Mouse (Mus musculus) embryonic facial prominence, embryonic 13.5 days (tissue): ENCODE data around the gene Sorcs3. TPM values are rescaled to one million over a fixed set of nuclear protein-coding genes. Genes with fewer than 3 reads are reported as not detected.

Experiments
- ATAC-seq: fragments of 200-750 bp; cut with Nextera tagmentation; 2 replicates; pipeline ENCODE4 v1.8.0; 2017; ENCODE audit warnings: low read depth; ENCODE audit not compliant: insufficient number of reproducible peaks, insufficient read depth, low FRiP score, low TSS enrichment
- H3K27ac ChIP-seq: fragments of 300-500 bp; sonication (generic); 2 replicates; pipeline ENCODE4 v1.5.1; 2015; ENCODE audit warnings: moderate library complexity, mild to moderate bottlenecking, inconsistent platforms
- H3K27me3 ChIP-seq: fragments of 300-500 bp; sonication (generic); 2 replicates; pipeline ENCODE4 v1.6.1; 2015; ENCODE audit warnings: mild to moderate bottlenecking, inconsistent platforms
- H3K36me3 ChIP-seq: fragments of 300-500 bp; sonication (generic); 2 replicates; pipeline ENCODE4 v1.6.1; 2015; ENCODE audit warnings: mild to moderate bottlenecking, inconsistent platforms
- H3K4me1 ChIP-seq: fragments of 300-500 bp; sonication (generic); 2 replicates; pipeline ENCODE4 v1.6.1; 2015; ENCODE audit warnings: inconsistent platforms
- H3K4me2 ChIP-seq: fragments of 300-500 bp; sonication (generic); 2 replicates; pipeline ENCODE4 v1.6.1; 2015; ENCODE audit warnings: moderate library complexity, mild to moderate bottlenecking, inconsistent platforms
- H3K4me3 ChIP-seq: fragments of 300-500 bp; sonication (generic); 2 replicates; pipeline ENCODE4 v1.5.1; 2015; ENCODE audit warnings: mild to moderate bottlenecking, inconsistent platforms
- H3K9ac ChIP-seq: fragments of 300-500 bp; sonication (generic); 2 replicates; pipeline ENCODE4 v1.6.1; 2015; ENCODE audit warnings: mild to moderate bottlenecking, inconsistent platforms
- H3K9me3 ChIP-seq: fragments of 300-500 bp; sonication (generic); 2 replicates; pipeline ENCODE4 v1.6.1; 2016; ENCODE audit warnings: inconsistent platforms
- WGBS: fragments of 180-500 bp; shearing (Covaris S2); methylation state at CpG from one replicate; pipeline ENCODE4 v1.1.7; 2015; ENCODE audit warnings: mixed read lengths; 5-methylcytosine and 5-hydroxymethylcytosine counted together
- polyA plus RNA-seq: library from polyadenylated mRNA; unstranded; fragments of >200 nt; fragmentation: Nextera tagmentation; extraction: Ambion mirVana; gene quantifications from 2 replicates; pipeline ENCODE4 v1.2.1, GENCODE M21; 2015

Sorcs3 gene
- polyA plus RNA-seq, 1 experiment from 2014 or later = 0.55 TPM

DNA sequence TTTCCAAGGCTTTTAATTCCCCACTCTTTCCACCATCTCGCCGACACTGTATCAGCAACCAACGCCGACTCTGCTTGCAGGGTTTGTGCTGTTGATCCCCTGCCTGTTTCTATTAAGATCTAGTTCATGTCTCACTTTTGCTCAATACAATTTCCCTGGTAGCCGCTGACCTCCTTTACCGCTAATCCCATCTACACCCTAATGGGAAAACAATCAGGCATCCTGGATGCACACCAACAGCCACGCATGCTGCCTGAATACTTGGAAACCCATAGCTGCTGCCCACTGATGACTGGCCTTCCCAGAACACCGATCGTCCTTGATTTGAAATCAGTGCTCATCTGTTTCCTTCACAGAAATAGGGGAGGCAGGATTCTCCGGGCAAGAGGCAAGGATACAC lies 525.9 kb downstream of the Sorcs3 start:
- no peaks in the 10 kb centered on the region for H3K36me3 ChIP-seq
- no peak for ATAC-seq
- H3K9ac ChIP-seq = no peak overlapping the region
- H3K27ac ChIP-seq = no peak overlapping the region
- no peaks in the 10 kb centered on the region for H3K27me3 ChIP-seq
- H3K4me2 ChIP-seq = no peak overlapping the region
- 0 out of 2 replicates have a peak, but pooled peaks cover 2% of the 10 kb centered on the region for H3K4me1 ChIP-seq
- H3K4me3 ChIP-seq = no peak overlapping the region
- 90% methylated on average over 10 of the region's 10 CpGs for WGBS
- no peaks in the 10 kb centered on the region for H3K9me3 ChIP-seq

DNA sequence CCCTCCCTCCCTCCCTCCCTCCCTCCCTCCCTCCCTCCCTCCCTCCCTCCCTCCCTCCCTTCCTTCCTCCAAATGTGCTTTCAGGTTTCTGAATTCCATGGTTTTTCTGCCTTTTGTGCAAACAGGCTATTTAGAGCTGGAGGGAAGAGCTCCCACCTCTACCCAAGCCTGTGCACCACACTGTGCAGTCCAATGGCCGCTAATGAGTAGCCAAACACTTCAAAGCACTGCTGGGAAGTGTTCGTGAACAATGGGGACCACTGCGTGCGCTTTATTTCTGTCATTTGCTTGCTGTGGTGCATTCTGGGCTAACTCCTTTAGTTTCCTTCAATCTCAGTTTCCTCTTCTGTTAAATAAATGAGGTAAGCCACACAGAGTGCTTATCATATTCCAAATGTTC lies 528.5 kb downstream of the Sorcs3 start:
- Histone ChIP-seq H3K9me3 (no peaks in the 10 kb centered on the region), H3K4me1 (no peaks in the 10 kb centered on the region), H3K4me3 (no peak overlapping the region), H3K36me3 (no peaks in the 10 kb centered on the region), H3K27ac (no peak overlapping the region), H3K9ac (no peak overlapping the region), H3K4me2 (no peak overlapping the region), H3K27me3 (no peaks in the 10 kb centered on the region)
- ATAC-seq = no peak
- WGBS = 70% methylated on average over 4 of the region's 4 CpGs

DNA sequence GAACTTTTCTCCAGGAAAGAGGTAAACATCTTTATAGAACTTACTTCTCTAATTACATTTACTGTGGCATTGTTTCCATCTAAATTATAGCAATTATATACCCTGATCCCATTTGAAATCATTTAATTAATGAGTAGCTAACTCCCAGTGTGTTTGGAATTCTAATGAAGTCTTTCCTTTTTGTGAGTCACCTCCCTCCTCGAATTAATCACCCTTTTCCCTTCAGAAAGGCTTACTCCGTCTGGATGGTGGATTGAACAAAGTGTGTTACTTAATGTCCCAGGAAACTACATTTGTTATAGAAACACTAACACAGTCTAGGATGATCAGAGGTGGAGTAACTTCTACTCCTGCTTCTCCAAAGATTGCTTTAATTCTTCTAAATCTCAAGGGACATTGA lies 531.7 kb downstream of the Sorcs3 start:
- H3K9ac ChIP-seq = no peak overlapping the region
- no peak overlapping the region for H3K4me3 ChIP-seq
- no peaks in the 10 kb centered on the region for H3K27me3 ChIP-seq
- no peaks in the 10 kb centered on the region for H3K9me3 ChIP-seq
- H3K4me1 ChIP-seq = no peaks in the 10 kb centered on the region
- no peak overlapping the region for H3K4me2 ChIP-seq
- 61% methylated on average over 2 of the region's 2 CpGs for WGBS
- no peak for ATAC-seq
- no peaks in the 10 kb centered on the region for H3K36me3 ChIP-seq
- H3K27ac ChIP-seq = no peak overlapping the region

DNA sequence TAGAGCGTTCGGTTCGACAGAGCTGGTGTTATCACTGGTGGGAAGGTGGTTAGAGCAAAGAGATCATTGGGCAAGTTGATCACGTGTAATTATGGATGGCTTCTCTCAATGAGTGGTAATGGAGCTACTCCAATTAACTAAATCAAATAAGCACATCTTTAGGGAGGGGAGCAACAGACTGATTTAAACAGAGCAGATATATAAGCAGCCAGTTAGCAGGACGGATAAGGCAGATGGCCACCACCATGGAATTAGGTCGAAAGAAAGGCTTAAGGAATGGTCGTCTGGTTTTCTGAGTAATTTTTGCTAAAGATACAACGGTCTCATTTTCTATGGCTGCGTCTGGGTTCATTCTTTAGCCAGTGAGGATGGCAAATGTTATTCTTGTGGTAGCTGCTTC lies 549.3 kb downstream of the Sorcs3 start:
- WGBS = 80% methylated on average over 9 of the region's 9 CpGs

DNA sequence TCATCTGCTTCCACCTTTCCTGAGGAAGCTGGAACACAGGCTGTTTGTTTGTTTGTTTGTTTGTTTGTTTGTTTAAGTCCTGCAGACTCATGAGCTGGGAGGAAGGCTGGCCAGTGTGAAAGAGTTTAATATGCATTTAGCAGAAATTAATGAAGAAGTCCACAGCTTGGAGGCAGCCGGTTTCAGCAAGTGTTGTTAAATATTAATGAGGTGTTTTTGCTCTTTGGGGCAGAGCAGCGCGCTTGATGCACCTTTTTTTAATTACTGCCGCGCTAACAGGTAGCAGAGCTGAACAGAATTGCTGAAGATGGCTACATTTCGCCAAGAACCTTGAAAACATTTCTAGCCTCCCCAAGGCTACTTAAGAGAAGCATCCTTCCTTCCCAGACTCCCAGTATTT lies 551.0 kb downstream of the Sorcs3 start:
- no peak overlapping the region for H3K9ac ChIP-seq
- no peaks in the 10 kb centered on the region for H3K27me3 ChIP-seq
- no peaks in the 10 kb centered on the region; the same call in 1 of the 2 replicates for H3K4me1 ChIP-seq
- no peak overlapping the region for H3K4me3 ChIP-seq
- no peaks in the 10 kb centered on the region for H3K36me3 ChIP-seq
- WGBS = 59% methylated on average over 6 of the region's 6 CpGs
- no peak overlapping the region for H3K4me2 ChIP-seq
- no peaks in the 10 kb centered on the region for H3K9me3 ChIP-seq
- H3K27ac ChIP-seq = no peak overlapping the region
- ATAC-seq = no peak

More for the DNA sequence above, 549.3 kb downstream of the Sorcs3 start:
- H3K4me3 ChIP-seq = no peak overlapping the region
- no peaks in the 10 kb centered on the region for H3K9me3 ChIP-seq
- H3K9ac ChIP-seq = no peak overlapping the region
- H3K4me2 ChIP-seq = no peak overlapping the region
- no peak for ATAC-seq
- H3K27me3 ChIP-seq = no peaks in the 10 kb centered on the region
- H3K27ac ChIP-seq = no peak overlapping the region
- H3K4me1 ChIP-seq = no peaks in the 10 kb centered on the region; the same call in 1 of the 2 replicates
- H3K36me3 ChIP-seq = no peaks in the 10 kb centered on the region

DNA sequence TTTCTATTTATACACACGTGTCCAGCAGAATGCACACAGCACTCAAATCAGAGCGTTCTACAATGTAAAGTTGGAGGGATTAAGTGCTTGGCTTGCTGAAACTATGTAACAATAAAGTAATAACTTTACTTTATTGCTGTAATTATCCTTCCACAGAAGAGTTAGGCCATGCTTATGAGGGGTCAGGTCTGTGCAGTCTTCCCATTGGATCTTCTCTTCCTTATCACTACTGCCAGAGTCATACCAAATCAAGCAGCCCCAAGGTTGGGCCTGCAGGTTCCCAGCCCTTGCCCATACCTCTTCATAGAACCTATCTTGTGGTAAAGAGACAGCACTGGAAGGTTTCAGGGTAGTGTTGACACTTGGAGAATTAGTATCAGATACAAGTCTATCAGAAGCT lies 560.7 kb downstream of the Sorcs3 start:
- H3K9ac ChIP-seq = no peak overlapping the region
- H3K4me2 ChIP-seq = no peak overlapping the region
- no peaks in the 10 kb centered on the region for H3K4me1 ChIP-seq
- H3K4me3 ChIP-seq = no peak overlapping the region
- H3K9me3 ChIP-seq = no peaks in the 10 kb centered on the region
- 88% methylated on average over 2 of the region's 2 CpGs for WGBS
- no peaks in the 10 kb centered on the region for H3K36me3 ChIP-seq
- no peak overlapping the region for H3K27ac ChIP-seq
- ATAC-seq = no peak
- H3K27me3 ChIP-seq = no peaks in the 10 kb centered on the region

DNA sequence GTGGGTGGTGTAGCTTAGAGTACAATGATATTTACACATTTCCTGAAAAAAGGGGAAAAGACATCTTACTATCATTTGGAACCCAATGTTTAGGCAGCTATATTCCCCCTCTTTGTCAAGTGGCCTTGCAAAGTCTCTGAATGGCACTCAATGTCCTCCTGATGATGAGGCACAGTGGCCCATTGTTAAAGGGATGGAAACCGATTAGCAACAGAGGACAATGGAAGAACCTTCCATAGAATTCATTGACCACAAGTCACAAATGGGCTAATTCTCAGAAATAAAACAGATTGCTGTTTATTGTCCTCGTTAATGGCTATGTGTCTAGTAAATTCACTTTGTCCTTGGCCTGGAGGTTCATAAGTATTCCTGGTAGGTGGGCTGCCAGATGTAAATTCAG lies 565.7 kb downstream of the Sorcs3 start:
- H3K4me1 ChIP-seq = no peaks in the 10 kb centered on the region
- no peaks in the 10 kb centered on the region for H3K9me3 ChIP-seq
- 49% methylated on average over 2 of the region's 2 CpGs for WGBS
- H3K27me3 ChIP-seq = no peaks in the 10 kb centered on the region
- H3K9ac ChIP-seq = no peak overlapping the region
- no peaks in the 10 kb centered on the region for H3K36me3 ChIP-seq
- ATAC-seq = no peak
- H3K27ac ChIP-seq = no peak overlapping the region
- H3K4me3 ChIP-seq = no peak overlapping the region
- no peak overlapping the region for H3K4me2 ChIP-seq

- H3K9ac ChIP-seq = no peak overlapping the region
- H3K4me1 ChIP-seq = no peaks in the 10 kb centered on the region
- 84% methylated on average over 3 of the region's 3 CpGs for WGBS
- no peak overlapping the region for H3K4me3 ChIP-seq
- no peaks in the 10 kb centered on the region for H3K36me3 ChIP-seq
- H3K9me3 ChIP-seq = no peaks in the 10 kb centered on the region
- ATAC-seq = no peak
- H3K4me2 ChIP-seq = no peak overlapping the region
- H3K27ac ChIP-seq = no peak overlapping the region
- no peaks in the 10 kb centered on the region for H3K27me3 ChIP-seq
Measured at GRCm38 (mm10) chr19:48779095-48779765, 573.4 kb downstream of the Sorcs3 start.

DNA sequence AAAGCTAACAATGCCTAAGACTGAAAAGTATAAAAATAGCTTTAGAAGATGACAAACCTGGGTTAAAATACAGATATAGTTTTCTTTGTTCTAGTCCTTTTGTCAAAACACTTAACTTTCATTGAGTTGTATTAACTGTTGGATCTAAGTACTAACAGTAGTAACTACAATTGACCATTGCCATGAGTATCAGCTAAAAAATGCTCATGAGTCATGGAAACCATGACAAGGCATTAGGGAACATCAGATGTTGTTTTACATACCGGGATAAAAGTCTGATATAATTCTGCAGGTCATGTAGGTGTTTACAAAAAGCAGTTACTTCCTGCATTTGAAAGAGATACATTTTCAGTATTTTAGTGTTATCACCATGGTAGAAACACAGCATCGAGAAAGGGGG lies 575.0 kb downstream of the Sorcs3 start:
- no peaks in the 10 kb centered on the region for H3K36me3 ChIP-seq
- H3K27ac ChIP-seq = no peak overlapping the region
- no peaks in the 10 kb centered on the region for H3K4me1 ChIP-seq
- H3K27me3 ChIP-seq = no peaks in the 10 kb centered on the region
- no peak overlapping the region for H3K4me2 ChIP-seq
- no peak overlapping the region for H3K9ac ChIP-seq
- no peak for ATAC-seq
- H3K9me3 ChIP-seq = no peaks in the 10 kb centered on the region
- 76% methylated on average over 2 of the region's 2 CpGs for WGBS
- no peak overlapping the region for H3K4me3 ChIP-seq

DNA sequence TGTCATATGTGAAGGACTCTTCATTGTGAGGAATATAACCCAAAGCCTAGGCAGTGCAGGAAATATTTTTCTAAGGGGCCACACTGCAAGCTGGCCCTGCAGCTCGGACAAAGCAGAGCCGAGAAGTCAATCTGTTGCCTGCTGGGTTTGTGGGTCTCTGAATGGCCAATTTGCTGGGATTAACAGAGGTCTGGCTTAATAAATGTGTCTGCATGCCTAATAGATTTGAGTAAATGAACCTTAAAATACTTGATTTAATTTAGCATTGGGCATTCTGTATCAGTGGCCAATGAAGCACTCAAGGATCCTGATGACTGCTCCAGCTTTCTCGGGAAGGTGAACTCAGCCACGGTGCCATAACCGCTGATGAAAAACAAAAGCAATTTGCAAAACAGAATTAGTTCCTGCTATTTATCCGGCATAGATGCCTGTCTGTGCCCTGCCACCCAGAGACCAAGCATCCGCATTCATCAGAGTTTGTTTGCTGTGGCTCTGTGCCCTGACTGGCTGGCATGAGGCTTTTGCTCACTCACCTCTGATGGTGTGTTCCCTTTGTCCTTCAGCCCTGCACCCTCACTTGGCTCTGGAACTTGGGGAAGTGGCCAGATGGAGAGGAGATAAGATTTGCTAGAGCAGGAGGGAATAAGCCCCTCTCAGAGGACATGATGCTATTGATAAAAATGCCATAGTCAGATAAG lies 576.3 kb downstream of the Sorcs3 start:
- Histone ChIP-seq H3K4me1 (no peaks in the 10 kb centered on the region), H3K9ac (no peak overlapping the region), H3K4me3 (no peak overlapping the region), H3K4me2 (no peak overlapping the region), H3K9me3 (no peaks in the 10 kb centered on the region), H3K27ac (no peak overlapping the region), H3K27me3 (no peaks in the 10 kb centered on the region), H3K36me3 (no peaks in the 10 kb centered on the region)
- no peak for ATAC-seq
- 79% methylated on average over 7 of the region's 7 CpGs for WGBS

DNA sequence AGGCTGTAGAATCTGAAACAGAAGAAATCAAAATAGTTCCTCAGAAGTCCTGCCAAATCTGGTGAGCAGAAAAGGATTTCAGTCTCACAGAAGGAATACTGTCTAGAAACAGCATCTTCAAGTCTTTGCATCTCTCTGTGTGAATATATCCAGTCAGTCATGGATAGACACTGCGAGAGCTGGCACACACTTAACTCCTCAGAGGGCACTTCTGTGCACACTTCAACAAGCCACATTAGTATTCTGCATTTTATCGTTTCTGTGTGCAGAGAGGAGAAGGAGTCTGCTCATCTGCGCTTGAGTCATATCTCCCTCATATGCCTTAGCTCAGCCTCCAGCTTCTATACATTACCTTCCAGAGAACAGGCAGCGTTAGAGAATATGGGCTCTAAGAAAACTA lies 581.4 kb downstream of the Sorcs3 start:
- H3K4me2 ChIP-seq = no peak overlapping the region
- no peaks in the 10 kb centered on the region for H3K9me3 ChIP-seq
- WGBS = 94% methylated on average over 4 of the region's 4 CpGs
- no peak overlapping the region for H3K9ac ChIP-seq
- no peak for ATAC-seq
- no peak overlapping the region for H3K4me3 ChIP-seq
- H3K27me3 ChIP-seq = no peaks in the 10 kb centered on the region
- H3K36me3 ChIP-seq = no peaks in the 10 kb centered on the region
- no peak overlapping the region for H3K27ac ChIP-seq
- H3K4me1 ChIP-seq = no peaks in the 10 kb centered on the region

DNA sequence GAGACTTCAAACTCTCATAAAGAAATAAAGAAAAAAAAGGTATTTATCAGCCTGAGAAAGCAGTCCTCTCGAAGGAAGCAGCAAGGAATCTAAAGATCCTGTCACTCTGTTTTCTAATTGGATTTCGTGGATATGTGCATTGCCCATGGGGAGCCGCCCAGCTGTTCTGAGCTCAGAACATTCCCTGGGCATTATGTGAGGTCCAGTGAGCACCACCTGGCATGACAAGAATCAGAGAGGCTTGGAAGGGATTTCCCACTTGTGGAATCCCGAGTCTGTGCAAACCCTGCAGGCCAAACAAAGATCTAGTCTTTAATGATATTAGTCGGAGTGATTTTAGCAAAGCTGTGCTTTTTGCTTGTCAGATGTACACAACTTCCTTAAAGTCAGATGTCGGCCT lies 598.7 kb downstream of the Sorcs3 start:
- no peak for ATAC-seq
- 29% methylated on average over 6 of the region's 6 CpGs for WGBS

More for the DNA sequence above, 598.7 kb downstream of the Sorcs3 start:
- Histone ChIP-seq H3K4me1 (peaks cover 3% of the 10 kb centered on the region; the same call in 1 of the 2 replicates), H3K36me3 (no peaks in the 10 kb centered on the region), H3K9me3 (no peaks in the 10 kb centered on the region), H3K27ac (no peak overlapping the region), H3K27me3 (no peaks in the 10 kb centered on the region), H3K9ac (no peak overlapping the region), H3K4me2 (no peak overlapping the region), H3K4me3 (no peak overlapping the region)
